Mouse (Mus musculus) myocyte (in vitro differentiated cells): Measurements from ENCODE around the gene Fopnl.

ENCODE experiments used
- CEBPB ChIP-seq: IDR thresholded peaks from 2 replicates; pipeline ENCODE4 v1.6.1; 2011; ENCODE audit warnings: mild to moderate bottlenecking, moderate library complexity; ENCODE audit not compliant: poor library complexity, insufficient read depth, severe bottlenecking
- MYOD1 ChIP-seq, 3 experiments: IDR thresholded peaks; one replicate each; pipeline ENCODE4 v1.6.1; 2011; ENCODE audit warnings: control low read depth in 2 of 3, low read depth in 2 of 3, mild to moderate bottlenecking in 2 of 3, moderate library complexity in 1 of 3; ENCODE audit not compliant: insufficient read length in 2 of 3, control insufficient read depth in 1 of 3
- MYOG ChIP-seq, 3 experiments: IDR thresholded peaks; one replicate each; pipeline ENCODE4 v1.6.1; 2011; ENCODE audit warnings: control low read depth in 2 of 3, low read depth in 2 of 3, mild to moderate bottlenecking in 2 of 3; ENCODE audit not compliant: insufficient read length in 2 of 3, control insufficient read depth in 1 of 3, insufficient read depth in 1 of 3
- POLR2A ChIP-seq: IDR thresholded peaks from one replicate; pipeline ENCODE4 v1.6.1; 2011; ENCODE audit warnings: low read depth, mild to moderate bottlenecking, control low read depth, moderate library complexity; ENCODE audit not compliant: insufficient read length

DNA sequence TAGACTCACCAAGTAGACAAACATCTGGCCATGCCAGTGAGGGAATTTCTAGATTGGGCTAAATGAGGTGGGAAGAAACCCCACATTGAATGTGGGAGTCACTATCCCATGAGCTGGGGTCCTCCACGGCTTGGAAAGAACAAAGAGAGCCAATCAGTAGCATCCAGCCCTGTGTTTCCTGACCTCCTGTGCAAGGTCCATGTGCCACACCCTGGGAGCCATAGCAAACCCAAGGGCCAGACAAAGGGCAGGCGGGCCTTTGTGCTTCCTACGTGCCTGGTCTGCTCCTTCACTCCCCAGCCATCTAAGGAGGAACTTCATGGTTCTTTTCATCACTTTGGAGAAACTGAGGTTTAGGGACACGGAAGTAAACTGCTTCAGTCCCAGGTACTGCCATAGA is 64.3 kb downstream of the Fopnl start:
- TF ChIP-seq POLR2A (no peak), CEBPB (no peak), MYOG (IDR thresholded peaks at IDR 0.05; ENCODE audit: control insufficient read depth in 1 of 3, insufficient read depth in 1 of 3, insufficient read length in 2 of 3, low read depth in 2 of 3) (no peak), MYOD1 (IDR thresholded peaks at IDR 0.05; ENCODE audit: control insufficient read depth in 1 of 3, insufficient read length in 2 of 3, low read depth in 2 of 3) (no peak)
